Mouse (Mus musculus) kidney, postnatal 10 days (tissue): ENCODE results near the gene Ipo9.

Source experiments
- DNase-seq: peaks from one replicate; pipeline ENCODE4 v3.0.0; 2021; ENCODE audit warnings: mixed read lengths

Gene Ipo9

GRCm38 (mm10) chr1:135429901-135430668, at the start of gene Ipo9:
Gene Ipo9 (minus strand): TSS chr1:135430499.
- DNase-seq = peak; percentile 97

- no peak for DNase-seq
Measured at GRCm38 (mm10) chr1:135475571-135475895, 45.2 kb upstream of the Ipo9 start.

- DNase-seq = peak; percentile 39
Measured at GRCm38 (mm10) chr1:135474861-135475570, 44.7 kb upstream of the Ipo9 start.

GRCm38 (mm10) chr1:135472536-135472935, 42.2 kb upstream of the Ipo9 start:
- no peak for DNase-seq

DNA sequence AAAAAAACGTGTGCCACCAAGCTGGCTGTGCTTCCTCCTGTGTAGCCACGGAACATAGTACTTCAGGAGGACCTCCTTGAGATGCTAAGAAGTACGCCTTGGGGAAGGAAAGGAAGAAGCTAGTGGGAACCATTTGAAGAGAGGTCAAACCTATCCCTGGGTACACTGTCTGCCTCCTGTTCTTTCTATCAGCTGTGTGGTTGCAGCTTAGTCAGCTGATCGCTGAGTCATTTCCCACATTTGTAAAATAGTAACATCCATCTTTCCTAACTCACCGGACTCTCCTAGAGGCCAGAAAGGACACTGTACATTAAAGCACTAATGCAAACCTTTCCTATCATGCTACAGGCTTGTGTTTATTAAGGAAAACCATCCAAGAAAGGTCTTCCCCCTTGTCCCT, 41.4 kb upstream of the Ipo9 start:
- DNase-seq = no peak

DNA sequence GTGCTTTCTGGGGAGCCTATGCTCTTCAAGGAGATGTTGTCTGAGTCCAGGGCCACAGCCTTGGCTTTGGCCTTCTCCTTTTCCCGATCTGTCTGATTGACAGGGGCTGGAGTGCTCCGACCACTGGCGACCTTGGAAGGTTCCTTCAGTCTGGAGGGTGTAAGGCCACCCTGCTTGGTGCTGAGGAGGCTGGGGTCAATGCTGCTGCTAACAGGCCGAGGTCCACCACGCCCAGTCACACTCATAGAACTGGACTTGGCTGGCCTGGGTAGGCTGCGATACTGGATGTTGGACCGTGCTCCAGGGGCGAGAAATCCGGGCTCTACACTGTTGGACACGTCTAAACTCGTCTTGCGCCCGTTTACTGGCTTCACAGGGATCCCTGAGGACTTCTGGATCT, 40.2 kb upstream of the Ipo9 start:
- DNase-seq = no peak

- DNase-seq = no peak
Measured at GRCm38 (mm10) chr1:135467462-135467861, 37.2 kb upstream of the Ipo9 start.

- no peak for DNase-seq
Measured at GRCm38 (mm10) chr1:135466935-135467334, 36.6 kb upstream of the Ipo9 start.

GRCm38 (mm10) chr1:135465734-135466133, 35.4 kb upstream of the Ipo9 start:
- no peak for DNase-seq

DNA sequence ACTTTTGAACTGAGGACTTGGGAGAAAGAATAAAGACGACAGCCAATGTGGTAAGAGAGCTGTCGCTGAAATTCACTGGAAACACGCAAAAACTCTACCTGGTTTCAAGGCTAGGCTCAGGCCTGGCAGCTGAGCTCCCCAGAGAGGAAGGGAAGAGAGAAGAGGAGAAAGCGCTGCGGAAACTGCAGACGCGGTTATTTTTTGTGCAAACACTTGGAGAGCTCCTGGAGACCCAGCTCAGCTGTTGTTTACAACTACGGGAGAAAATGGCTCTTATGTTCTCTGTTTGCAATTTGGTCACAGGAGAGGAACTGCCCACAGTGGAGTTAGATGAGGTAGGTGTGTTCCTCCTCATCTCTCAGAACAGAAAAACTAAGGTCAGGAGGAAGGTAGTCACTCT, 32.4 kb upstream of the Ipo9 start:
- DNase-seq = peak; percentile 30

- DNase-seq = peak; percentile 72
Measured at GRCm38 (mm10) chr1:135462304-135462703, 32.0 kb upstream of the Ipo9 start.

DNA sequence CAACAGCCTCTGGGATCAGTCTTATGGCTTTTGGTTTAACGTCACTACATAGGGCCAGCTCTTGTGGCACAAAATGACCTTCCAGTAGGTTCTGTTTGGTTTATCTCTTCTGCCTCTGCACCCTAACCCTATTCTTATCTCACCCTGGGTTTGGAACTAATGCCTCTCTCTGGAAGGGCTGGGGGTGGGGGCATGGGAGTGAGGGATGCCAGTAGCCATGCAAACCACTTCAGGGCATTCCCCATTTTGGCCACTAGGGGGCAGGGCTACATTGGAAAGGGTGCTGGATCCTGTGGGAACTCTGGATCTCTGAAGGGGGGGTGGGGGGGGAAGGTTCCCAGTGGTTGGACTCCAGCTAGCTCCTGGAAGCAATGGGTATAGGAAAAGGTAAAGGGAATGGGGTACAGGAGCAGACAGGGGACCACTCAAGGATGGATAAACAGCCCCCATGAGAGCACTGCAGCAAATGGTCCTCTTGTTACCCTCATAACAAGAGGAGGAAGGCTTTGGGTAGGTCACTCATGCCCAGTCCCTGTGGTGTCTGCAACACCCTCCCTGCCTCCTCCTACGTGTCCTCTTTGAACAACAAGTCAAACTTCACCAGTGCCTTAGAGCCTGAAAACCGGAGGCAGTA, 30.9 kb upstream of the Ipo9 start:
- peak; percentile 89 for DNase-seq

GRCm38 (mm10) chr1:135460521-135460920, 30.2 kb upstream of the Ipo9 start:
- DNase-seq = no peak

DNA sequence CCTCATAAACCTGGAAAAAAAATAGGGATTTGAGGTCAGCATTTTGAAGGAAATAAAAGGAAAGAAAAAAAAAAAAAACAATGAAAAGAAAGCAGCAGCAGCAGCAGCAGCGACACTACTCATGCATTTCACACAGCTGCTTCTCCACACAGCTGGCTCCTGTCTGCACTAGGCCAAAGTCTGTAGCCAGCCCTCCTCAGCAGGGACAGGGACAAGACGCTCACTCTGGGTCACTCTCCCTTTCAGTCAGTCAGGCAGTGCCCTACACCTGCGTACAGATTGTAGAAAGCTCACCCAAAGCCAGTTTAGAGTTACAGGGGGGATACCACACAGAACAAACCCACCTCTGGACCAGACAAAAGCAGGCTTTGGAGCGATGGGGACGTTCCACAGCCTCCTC, 27.6 kb upstream of the Ipo9 start:
- peak; percentile 43 for DNase-seq

- peak; percentile 60 for DNase-seq
Measured at GRCm38 (mm10) chr1:135452259-135452658, 22.0 kb upstream of the Ipo9 start.

DNA sequence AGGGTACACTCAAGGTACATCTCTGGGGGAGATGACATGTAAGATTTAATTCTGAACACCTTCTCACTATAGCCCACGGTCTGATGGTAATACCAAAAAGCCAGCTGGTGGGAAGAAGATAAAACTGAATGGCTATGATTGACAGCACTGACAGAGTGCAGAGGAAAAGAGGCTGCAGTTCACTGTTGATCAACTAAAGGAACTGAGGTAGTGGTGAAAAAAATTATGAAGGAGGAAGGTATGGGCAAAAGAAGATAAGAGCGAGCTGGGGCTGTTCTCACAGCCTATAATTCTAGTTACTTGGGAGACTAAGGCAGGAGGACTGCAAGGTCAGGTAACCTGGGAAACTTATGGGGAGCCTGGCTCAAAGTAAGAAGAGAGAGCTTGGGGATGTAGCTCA, 21.1 kb upstream of the Ipo9 start:
- no peak for DNase-seq

DNA sequence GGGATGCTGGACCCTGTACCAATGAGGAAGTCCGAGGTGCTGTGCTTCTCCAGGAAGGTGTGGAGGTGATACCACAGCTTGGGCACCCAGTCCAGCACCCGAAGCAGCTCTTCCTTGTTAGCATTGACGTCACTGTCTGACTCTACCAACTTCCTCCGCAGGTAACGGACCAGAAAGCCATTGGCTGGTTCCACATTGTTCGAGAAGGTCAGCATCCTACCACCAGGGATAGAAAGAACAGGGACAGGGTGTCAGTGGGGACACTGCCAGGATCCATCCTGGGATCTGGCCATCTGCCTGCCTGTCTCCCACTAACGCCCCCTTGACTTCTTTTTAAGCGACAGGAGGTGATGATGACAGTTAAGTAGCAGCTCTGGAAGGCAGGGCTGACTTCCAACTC, 19.6 kb upstream of the Ipo9 start:
- no peak for DNase-seq

- no peak for DNase-seq
Measured at GRCm38 (mm10) chr1:135448940-135449339, 18.6 kb upstream of the Ipo9 start.

GRCm38 (mm10) chr1:135443506-135443905, 13.2 kb upstream of the Ipo9 start:
- DNase-seq = no peak

DNA sequence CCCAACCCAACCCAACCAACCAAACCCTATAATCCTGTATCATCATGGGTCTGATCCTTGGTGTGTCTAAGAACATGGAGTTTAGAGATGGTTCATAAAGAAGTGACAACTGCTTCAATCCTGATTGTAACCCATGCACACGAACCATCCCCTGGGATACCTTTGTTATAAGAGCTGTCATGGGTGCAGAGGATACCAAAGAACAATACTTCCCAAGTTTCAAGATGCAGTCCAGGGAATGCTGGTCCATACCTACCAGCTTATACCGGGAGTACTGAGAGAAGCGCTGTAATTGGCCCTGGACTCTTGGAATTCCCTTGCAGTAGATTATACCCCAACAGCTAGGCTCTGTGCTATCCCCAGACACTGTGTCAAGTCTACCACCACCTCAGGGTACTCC, 11.6 kb upstream of the Ipo9 start:
- no peak for DNase-seq

- no peak for DNase-seq
Measured at GRCm38 (mm10) chr1:135440986-135441385, 10.7 kb upstream of the Ipo9 start.

GRCm38 (mm10) chr1:135438801-135439200, 8.5 kb upstream of the Ipo9 start:
- DNase-seq = no peak

DNA sequence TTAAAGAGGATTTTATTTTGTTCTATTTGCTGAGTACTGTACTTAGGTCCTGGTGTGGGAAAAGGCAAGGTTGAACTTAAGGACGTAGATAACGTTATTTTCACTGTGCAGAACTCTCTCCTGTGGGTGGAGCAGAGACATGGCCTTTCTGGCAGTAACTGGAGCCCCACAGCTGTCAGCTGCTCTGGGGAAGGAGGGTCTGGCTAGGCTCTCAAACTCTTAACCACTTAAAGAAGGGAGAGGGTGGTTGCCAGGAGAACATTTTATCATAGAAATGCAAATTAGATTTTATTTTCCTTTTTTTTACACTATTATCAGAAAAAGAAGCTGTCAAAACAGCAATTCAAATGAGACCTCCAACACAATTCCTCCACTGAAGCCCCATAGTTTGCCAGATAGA, 5.5 kb upstream of the Ipo9 start:
- peak; percentile 25 for DNase-seq

DNA sequence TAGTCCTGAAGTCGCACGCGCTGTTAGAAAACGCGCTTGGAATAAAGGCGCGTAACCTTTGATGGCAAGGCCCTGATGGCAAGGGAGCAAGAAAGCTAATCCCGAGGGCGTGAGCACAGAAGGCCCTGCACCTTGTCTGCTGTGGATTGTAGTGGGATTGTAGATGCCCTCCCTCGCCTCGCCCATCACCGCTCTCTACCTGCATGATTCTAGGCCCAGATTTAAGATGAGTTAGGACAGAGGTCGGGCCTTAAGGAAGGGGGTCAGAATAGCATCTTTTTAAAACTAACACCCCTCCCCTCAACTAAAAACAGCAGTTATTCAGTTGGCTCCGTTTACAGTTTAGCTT, 344 bp upstream of the Ipo9 start:
- no peak for DNase-seq
